Mouse (Mus musculus): ENCODE measurements around the gene Zranb1. TPM values are rescaled to one million over a fixed set of nuclear protein-coding genes. Genes with fewer than 3 reads are reported as not detected.

The Zranb1 gene
- polyA plus RNA-seq, 1 experiment = 29.9 TPM

DNA sequence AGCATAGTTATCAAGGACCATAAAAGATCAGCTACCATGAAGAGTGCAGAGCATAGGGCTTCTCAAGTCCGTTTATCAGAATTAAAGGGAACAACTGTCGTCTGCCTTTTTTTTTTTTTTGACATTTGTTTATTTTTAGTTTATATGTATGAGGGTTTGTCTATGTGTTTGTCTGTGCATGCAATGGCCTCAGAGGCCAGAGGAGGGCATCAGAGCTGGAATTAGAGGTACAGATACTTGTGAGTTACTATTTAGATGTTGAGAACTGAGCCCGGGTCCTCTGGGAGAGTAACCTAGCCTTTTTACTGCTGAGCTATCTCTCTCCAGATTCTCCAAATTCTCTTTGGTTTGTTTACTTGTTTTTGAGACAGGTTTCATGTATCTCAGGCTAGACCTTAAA is 27.1 kb upstream of the Zranb1 start:
- no peak overlapping the region for H3K9ac ChIP-seq (ENCODE audit: low read depth, poor library complexity, severe bottlenecking)
- no peak overlapping the region for H3K4me3 ChIP-seq (ENCODE audit: low read depth, low read length)
- H3K27me3 ChIP-seq (ENCODE audit: control insufficient read depth, insufficient read depth, low read length, poor library complexity, severe bottlenecking) = no peaks in the 10 kb centered on the region
- no peak overlapping the region for H3K27ac ChIP-seq (ENCODE audit: insufficient read depth, low read length)
- peaks cover 6% of the 10 kb centered on the region for H3K9me3 ChIP-seq (replicated peaks; ENCODE audit: control insufficient read depth, insufficient read depth, low read length, poor library complexity, severe bottlenecking)
- TF ChIP-seq EP300 (IDR thresholded peaks at IDR 0.05; ENCODE audit: insufficient read depth, low read depth, low read length) (no peak), POLR2A (IDR thresholded peaks at IDR 0.05; ENCODE audit: insufficient read depth, low read length) (no peak), CTCF (IDR thresholded peaks at IDR 0.05; ENCODE audit: low read depth, low read length) (no peak)
- no peaks in the 10 kb centered on the region for H3K4me1 ChIP-seq (ENCODE audit: control insufficient read depth, insufficient read depth, low read length)
- no peaks in the 10 kb centered on the region for H3K36me3 ChIP-seq (ENCODE audit: control insufficient read depth, insufficient read depth, low read length, poor library complexity, severe bottlenecking)

DNA sequence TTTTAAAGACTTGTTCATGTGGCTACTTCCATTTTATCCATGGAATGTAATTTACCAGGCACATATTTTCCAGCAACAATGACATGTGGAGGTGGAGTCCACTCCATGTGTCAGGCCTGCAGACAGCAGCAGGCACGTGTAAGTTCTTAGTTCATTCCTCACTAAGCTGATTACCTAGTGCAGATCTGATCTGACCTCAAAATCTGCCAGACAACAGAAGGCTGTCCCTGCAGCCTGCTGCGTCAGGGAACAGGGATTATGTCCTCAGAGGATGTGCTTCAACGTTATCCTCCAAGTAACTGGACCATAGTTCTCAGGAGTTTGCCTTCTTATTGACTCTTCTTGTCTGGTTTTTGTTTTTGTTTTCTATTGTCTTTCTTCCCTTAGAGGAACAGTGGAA is 9.0 kb upstream of the Zranb1 start:
- Histone ChIP-seq H3K27me3 (ENCODE audit: control insufficient read depth, insufficient read depth, low read length, poor library complexity, severe bottlenecking) (no peaks in the 10 kb centered on the region), H3K4me1 (ENCODE audit: control insufficient read depth, insufficient read depth, low read length) (no peaks in the 10 kb centered on the region), H3K27ac (ENCODE audit: insufficient read depth, low read length) (no peak overlapping the region), H3K9me3 (replicated peaks; ENCODE audit: control insufficient read depth, insufficient read depth, low read length, poor library complexity, severe bottlenecking) (no peaks in the 10 kb centered on the region), H3K9ac (ENCODE audit: low read depth, poor library complexity, severe bottlenecking) (no peak overlapping the region), H3K4me3 (ENCODE audit: low read depth, low read length) (no peak overlapping the region), H3K36me3 (ENCODE audit: control insufficient read depth, insufficient read depth, low read length, poor library complexity, severe bottlenecking) (no peaks in the 10 kb centered on the region)
- no peak for TF ChIP-seq EP300 (IDR thresholded peaks at IDR 0.05; ENCODE audit: insufficient read depth, low read depth, low read length)
- no peak for TF ChIP-seq CTCF (IDR thresholded peaks at IDR 0.05; ENCODE audit: low read depth, low read length)
- TF ChIP-seq POLR2A (IDR thresholded peaks at IDR 0.05; ENCODE audit: insufficient read depth, low read length) = no peak

DNA sequence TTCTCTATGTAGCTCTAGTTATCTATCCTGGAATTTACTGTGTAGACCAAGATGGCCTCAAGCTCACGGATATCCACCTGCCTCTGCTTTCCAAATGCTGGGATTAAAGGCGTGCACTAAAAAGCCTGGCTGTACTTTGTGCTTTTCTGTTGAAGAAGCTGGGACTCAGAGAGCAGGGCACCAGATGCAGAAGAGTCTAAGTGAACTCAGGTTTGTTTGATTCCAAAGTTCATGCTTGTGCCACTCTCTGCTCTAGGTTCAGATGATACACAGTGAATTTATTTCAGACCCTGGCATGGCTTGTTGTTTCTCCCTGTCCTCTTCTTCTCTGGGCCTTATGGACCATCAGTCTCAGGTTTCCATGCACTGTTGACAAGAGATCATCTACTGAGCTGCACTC is 5.7 kb upstream of the Zranb1 start:
- Histone ChIP-seq H3K27me3 (ENCODE audit: control insufficient read depth, insufficient read depth, low read length, poor library complexity, severe bottlenecking) (no peaks in the 10 kb centered on the region), H3K9me3 (replicated peaks; ENCODE audit: control insufficient read depth, insufficient read depth, low read length, poor library complexity, severe bottlenecking) (peaks cover 8% of the 10 kb centered on the region; the same call in 1 of the 2 replicates), H3K9ac (ENCODE audit: low read depth, poor library complexity, severe bottlenecking) (no peak overlapping the region), H3K4me1 (ENCODE audit: control insufficient read depth, insufficient read depth, low read length) (no peaks in the 10 kb centered on the region), H3K27ac (ENCODE audit: insufficient read depth, low read length) (no peak overlapping the region), H3K36me3 (ENCODE audit: control insufficient read depth, insufficient read depth, low read length, poor library complexity, severe bottlenecking) (no peaks in the 10 kb centered on the region), H3K4me3 (ENCODE audit: low read depth, low read length) (no peak overlapping the region)
- TF ChIP-seq EP300 (IDR thresholded peaks at IDR 0.05; ENCODE audit: insufficient read depth, low read depth, low read length) (no peak), CTCF (IDR thresholded peaks at IDR 0.05; ENCODE audit: low read depth, low read length) (no peak), POLR2A (IDR thresholded peaks at IDR 0.05; ENCODE audit: insufficient read depth, low read length) (no peak)

DNA sequence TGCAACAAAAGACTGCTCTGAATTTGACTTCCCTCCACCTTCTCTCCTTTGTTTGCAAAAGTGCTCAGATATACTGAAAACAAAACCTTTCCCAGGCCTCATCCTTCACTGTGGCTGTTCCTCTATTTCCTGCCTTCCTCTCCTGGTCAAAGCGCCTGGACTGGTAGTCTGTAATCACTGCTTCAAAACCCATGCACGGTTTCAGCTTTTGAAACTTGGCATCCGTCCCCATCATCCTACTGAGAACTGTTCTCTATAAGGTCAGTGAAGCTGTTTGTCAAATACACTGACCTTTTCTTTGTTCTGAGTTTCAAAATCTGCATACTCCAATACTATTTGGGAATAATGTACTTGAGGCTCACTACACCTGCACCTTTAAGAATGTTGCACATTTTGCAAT is 3.7 kb upstream of the Zranb1 start:
- H3K4me1 ChIP-seq (ENCODE audit: control insufficient read depth, insufficient read depth, low read length) = no peaks in the 10 kb centered on the region
- H3K27ac ChIP-seq (ENCODE audit: insufficient read depth, low read length) = no peak overlapping the region
- TF ChIP-seq POLR2A (IDR thresholded peaks at IDR 0.05; ENCODE audit: insufficient read depth, low read length) (no peak), CTCF (IDR thresholded peaks at IDR 0.05; ENCODE audit: low read depth, low read length) (no peak), EP300 (IDR thresholded peaks at IDR 0.05; ENCODE audit: insufficient read depth, low read depth, low read length) (no peak)

DNA sequence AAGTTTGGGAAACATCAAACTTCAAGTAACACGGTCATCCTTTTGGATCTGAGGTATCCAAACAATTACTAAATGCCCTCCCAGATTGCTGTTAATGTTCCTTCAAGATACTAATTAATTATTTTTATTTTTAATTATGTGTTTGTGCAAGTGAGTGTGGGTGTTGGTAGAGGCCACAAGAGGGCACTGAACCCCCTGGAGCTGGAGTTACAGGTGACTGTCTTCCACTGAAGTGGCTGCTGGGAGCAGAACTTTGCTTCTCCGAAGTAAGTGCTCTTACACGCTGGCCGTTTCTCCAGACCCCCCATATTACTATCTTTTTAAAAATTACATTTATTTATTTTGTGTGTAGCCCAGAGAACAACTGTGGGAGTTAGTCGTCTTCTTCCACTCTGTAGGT is 887 bp upstream of the Zranb1 start:
- H3K27ac ChIP-seq (ENCODE audit: insufficient read depth, low read length) = no peak overlapping the region
- TF ChIP-seq CTCF (IDR thresholded peaks at IDR 0.05; ENCODE audit: low read depth, low read length) = peak; percentile 26
- TF ChIP-seq POLR2A (IDR thresholded peaks at IDR 0.05; ENCODE audit: insufficient read depth, low read length) = no peak
- no peaks in the 10 kb centered on the region for H3K4me1 ChIP-seq (ENCODE audit: control insufficient read depth, insufficient read depth, low read length)
- H3K36me3 ChIP-seq (ENCODE audit: control insufficient read depth, insufficient read depth, low read length, poor library complexity, severe bottlenecking) = no peaks in the 10 kb centered on the region
- no peak overlapping the region for H3K4me3 ChIP-seq (ENCODE audit: low read depth, low read length)
- peaks cover 10% of the 10 kb centered on the region; the same call in 1 of the 2 replicates for H3K9me3 ChIP-seq (replicated peaks; ENCODE audit: control insufficient read depth, insufficient read depth, low read length, poor library complexity, severe bottlenecking)
- no peaks in the 10 kb centered on the region for H3K27me3 ChIP-seq (ENCODE audit: control insufficient read depth, insufficient read depth, low read length, poor library complexity, severe bottlenecking)
- H3K9ac ChIP-seq (ENCODE audit: low read depth, poor library complexity, severe bottlenecking) = no peak overlapping the region

More for the DNA sequence above, 3.7 kb upstream of the Zranb1 start:
- no peak overlapping the region for H3K9ac ChIP-seq (ENCODE audit: low read depth, poor library complexity, severe bottlenecking)
- no peaks in the 10 kb centered on the region for H3K36me3 ChIP-seq (ENCODE audit: control insufficient read depth, insufficient read depth, low read length, poor library complexity, severe bottlenecking)
- H3K9me3 ChIP-seq (replicated peaks; ENCODE audit: control insufficient read depth, insufficient read depth, low read length, poor library complexity, severe bottlenecking) = peaks cover 10% of the 10 kb centered on the region; the same call in 1 of the 2 replicates
- H3K27me3 ChIP-seq (ENCODE audit: control insufficient read depth, insufficient read depth, low read length, poor library complexity, severe bottlenecking) = no peaks in the 10 kb centered on the region
- H3K4me3 ChIP-seq (ENCODE audit: low read depth, low read length) = no peak overlapping the region

DNA sequence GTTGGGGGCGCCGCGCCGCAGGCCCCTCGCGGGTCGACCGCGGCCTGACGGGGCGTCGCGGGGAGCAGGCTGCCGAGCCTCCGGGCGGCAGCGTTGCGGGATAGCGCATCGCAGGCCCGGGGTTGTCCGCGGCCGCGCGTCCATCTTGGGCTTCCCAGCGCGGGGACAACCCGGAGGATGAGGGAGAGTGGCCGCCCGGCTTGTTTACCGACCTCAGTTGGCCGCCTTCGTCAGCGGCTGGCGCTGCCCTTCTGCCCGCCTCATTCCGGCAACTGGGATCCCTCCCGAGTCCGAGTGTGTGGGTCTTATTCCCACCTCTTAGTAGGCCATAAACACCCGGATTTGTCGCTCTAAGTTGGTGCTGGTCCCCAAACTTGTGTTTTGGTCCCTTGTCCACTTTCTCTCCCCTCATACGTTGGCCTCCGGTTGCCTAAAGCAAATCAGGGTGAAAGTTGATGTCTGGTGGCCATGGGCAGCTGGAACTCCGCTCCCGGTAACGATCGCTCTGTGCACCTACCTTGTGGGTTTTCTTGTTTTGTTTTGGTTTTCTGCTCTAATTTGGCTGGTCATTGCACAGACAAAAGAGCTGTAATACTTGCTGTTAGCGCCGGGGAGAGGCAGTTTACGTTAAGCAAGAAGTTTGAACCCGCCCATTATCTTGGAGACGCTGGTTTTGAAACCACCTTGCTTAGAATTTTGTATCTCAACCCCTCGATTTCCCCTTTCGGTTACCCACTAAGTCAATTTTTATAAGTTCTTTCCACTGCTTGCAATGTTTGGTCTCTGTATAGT is 814 bp downstream of the Zranb1 start:
- no peaks in the 10 kb centered on the region for H3K27me3 ChIP-seq (ENCODE audit: control insufficient read depth, insufficient read depth, low read length, poor library complexity, severe bottlenecking)
- no peak for TF ChIP-seq POLR2A (IDR thresholded peaks at IDR 0.05; ENCODE audit: insufficient read depth, low read length)
- no peak for TF ChIP-seq EP300 (IDR thresholded peaks at IDR 0.05; ENCODE audit: insufficient read depth, low read depth, low read length)
- no peak for TF ChIP-seq CTCF (IDR thresholded peaks at IDR 0.05; ENCODE audit: low read depth, low read length)
- H3K27ac ChIP-seq (ENCODE audit: insufficient read depth, low read length) = peak overlapping the region; percentile 2; the same call in 1 of the 2 replicates
- H3K4me1 ChIP-seq (ENCODE audit: control insufficient read depth, insufficient read depth, low read length) = no peaks in the 10 kb centered on the region
- no peaks in the 10 kb centered on the region for H3K36me3 ChIP-seq (ENCODE audit: control insufficient read depth, insufficient read depth, low read length, poor library complexity, severe bottlenecking)
- H3K9ac ChIP-seq (ENCODE audit: low read depth, poor library complexity, severe bottlenecking) = peak overlapping the region; percentile 87
- H3K9me3 ChIP-seq (replicated peaks; ENCODE audit: control insufficient read depth, insufficient read depth, low read length, poor library complexity, severe bottlenecking) = peaks cover 10% of the 10 kb centered on the region; the same call in 1 of the 2 replicates
- H3K4me3 ChIP-seq (ENCODE audit: low read depth, low read length) = peak overlapping the region; percentile 90
